Mouse (Mus musculus) ovary, postnatal 10 days (tissue): Measurements from ENCODE around the gene Tnik.

Experiments
- DNase-seq: peaks from one replicate; pipeline ENCODE4 v3.0.0; 2022; ENCODE audit warnings: low spot score

Tnik gene

GRCm38 (mm10) chr3:28617008-28617627 lies 354.1 kb downstream of the Tnik start:
- DNase-seq = no peak

GRCm38 (mm10) chr3:28621792-28622191 lies 358.8 kb downstream of the Tnik start:
- DNase-seq = no peak

- no peak for DNase-seq
These were observed 363.8 kb downstream of the Tnik start for GRCm38 (mm10) chr3:28626816-28627215.

GRCm38 (mm10) chr3:28636778-28637177 lies 373.8 kb downstream of the Tnik start:
- DNase-seq = no peak

GRCm38 (mm10) chr3:28638957-28639356 lies 375.9 kb downstream of the Tnik start:
- no peak for DNase-seq

- DNase-seq = no peak
These were observed 380.4 kb downstream of the Tnik start for GRCm38 (mm10) chr3:28643252-28643947.

GRCm38 (mm10) chr3:28652574-28652973 lies 389.6 kb downstream of the Tnik start:
- DNase-seq = no peak

- no peak for DNase-seq
These were observed 390.0 kb downstream of the Tnik start for GRCm38 (mm10) chr3:28653043-28653442.

GRCm38 (mm10) chr3:28654740-28655139 lies 391.7 kb downstream of the Tnik start:
- no peak for DNase-seq

- DNase-seq = no peak
These were observed 395.3 kb downstream of the Tnik start for GRCm38 (mm10) chr3:28658349-28658748.

- no peak for DNase-seq
These were observed 417.8 kb downstream of the Tnik start for GRCm38 (mm10) chr3:28680851-28681250.

GRCm38 (mm10) chr3:28681866-28682265 lies 418.9 kb downstream of the Tnik start:
- no peak for DNase-seq

- no peak for DNase-seq
These were observed 419.4 kb downstream of the Tnik start for GRCm38 (mm10) chr3:28682411-28682810.

- DNase-seq = no peak
These were observed 422.5 kb downstream of the Tnik start for GRCm38 (mm10) chr3:28685510-28685909.

GRCm38 (mm10) chr3:28694811-28695210 lies 431.8 kb downstream of the Tnik start:
- DNase-seq = no peak

GRCm38 (mm10) chr3:28695608-28696007 lies 432.6 kb downstream of the Tnik start:
- no peak for DNase-seq

GRCm38 (mm10) chr3:28696162-28696561 lies 433.1 kb downstream of the Tnik start:
- no peak for DNase-seq

GRCm38 (mm10) chr3:28697797-28698196 lies 434.8 kb downstream of the Tnik start, which contains the start of gene Slc2a2:
Slc2a2 (plus strand) TSS chr3:28697903.
- DNase-seq = no peak

GRCm38 (mm10) chr3:28699601-28700000 lies 436.6 kb downstream of the Tnik start:
- DNase-seq = no peak

GRCm38 (mm10) chr3:28705522-28706137 lies 442.6 kb downstream of the Tnik start:
- no peak for DNase-seq

GRCm38 (mm10) chr3:28706736-28707135 lies 443.7 kb downstream of the Tnik start:
- no peak for DNase-seq

- DNase-seq = no peak
These were observed 446.7 kb downstream of the Tnik start for GRCm38 (mm10) chr3:28709740-28710139.
